Mouse (Mus musculus): ENCODE data around the gene Nova2. TPM values are rescaled to one million over a fixed set of nuclear protein-coding genes. Genes with fewer than 3 reads are reported as not detected.

Nova2 gene
- polyA plus RNA-seq, 1 experiment from 2014 or later, result 9.7 TPM

DNA sequence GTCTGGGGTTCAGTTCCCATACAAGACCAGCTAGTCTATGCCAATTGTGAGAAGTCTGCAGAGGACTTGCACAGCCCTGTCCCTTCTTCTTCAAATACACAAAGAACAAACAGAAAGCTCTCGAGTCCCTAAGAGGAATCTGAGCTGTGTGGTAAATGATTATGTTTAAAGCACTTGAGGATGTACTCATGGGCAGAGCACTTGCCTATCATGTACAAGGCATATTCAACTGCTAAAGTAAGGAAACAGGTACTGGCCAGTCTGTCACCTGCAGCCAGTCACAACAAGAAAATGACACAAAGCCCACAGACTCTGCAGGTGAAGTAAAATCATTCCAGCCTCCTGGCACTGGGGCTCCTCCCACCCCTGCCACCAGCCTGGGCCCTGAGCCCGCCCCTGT, 25.2 kb upstream of the Nova2 start:
- ATAC-seq (ENCODE audit: low read depth), result no peak
- Histone ChIP-seq H3K27me3 (no peaks in the 10 kb centered on the region), H3K4me2 (no peak overlapping the region), H3K9me3 (no peaks in the 10 kb centered on the region), H3K4me1 (replicated peaks) (peaks cover 5% of the 10 kb centered on the region), H3K27ac (replicated peaks) (no peak overlapping the region), H3K9ac (no peak overlapping the region), H3K4me3 (no peak overlapping the region), H3K36me3 (peaks cover 14% of the 10 kb centered on the region; the same call in 1 of the 2 replicates)
- WGBS, result 91% methylated on average over 2 of the region's 2 CpGs

- H3K9ac ChIP-seq, result no peak overlapping the region
- no peak overlapping the region for H3K4me3 ChIP-seq
- no peaks in the 10 kb centered on the region for H3K9me3 ChIP-seq
- H3K27me3 ChIP-seq, result no peaks in the 10 kb centered on the region
- WGBS, result 73% methylated on average over 3 of the region's 3 CpGs
- peaks cover 14% of the 10 kb centered on the region; the same call in 1 of the 2 replicates for H3K36me3 ChIP-seq
- no peak overlapping the region for H3K4me2 ChIP-seq
- no peak for ATAC-seq (ENCODE audit: low read depth)
- no peak overlapping the region for H3K27ac ChIP-seq (replicated peaks)
- H3K4me1 ChIP-seq (replicated peaks), result no peaks in the 10 kb centered on the region
Observed at GRCm38 (mm10) chr7:18902486-18902885, 23.2 kb upstream of the Nova2 start.

- Histone ChIP-seq H3K27ac (replicated peaks) (no peak overlapping the region), H3K27me3 (no peaks in the 10 kb centered on the region), H3K9ac (no peak overlapping the region), H3K4me2 (no peak overlapping the region), H3K36me3 (peaks cover 14% of the 10 kb centered on the region; the same call in 1 of the 2 replicates), H3K4me1 (replicated peaks) (peaks cover 19% of the 10 kb centered on the region), H3K9me3 (no peaks in the 10 kb centered on the region), H3K4me3 (no peak overlapping the region)
- ATAC-seq (ENCODE audit: low read depth), result no peak
- WGBS, result 81% methylated on average over 3 of the region's 3 CpGs
Observed at GRCm38 (mm10) chr7:18904971-18905370, 20.7 kb upstream of the Nova2 start.

GRCm38 (mm10) chr7:18909797-18910196, 15.9 kb upstream of the Nova2 start:
- Histone ChIP-seq H3K4me1 (replicated peaks) (peaks cover 25% of the 10 kb centered on the region), H3K36me3 (no peaks in the 10 kb centered on the region), H3K9me3 (no peaks in the 10 kb centered on the region), H3K27ac (replicated peaks) (no peak overlapping the region), H3K4me3 (peak overlapping the region; percentile 48), H3K4me2 (peak overlapping the region; percentile 75), H3K9ac (peak overlapping the region; percentile 67), H3K27me3 (no peaks in the 10 kb centered on the region)
- peak; percentile 19 for ATAC-seq (ENCODE audit: low read depth)
- 8% methylated on average over 17 of the region's 17 CpGs for WGBS

- H3K36me3 ChIP-seq, result no peaks in the 10 kb centered on the region
- under 1% methylated on average over 33 of the region's 33 CpGs for WGBS
- H3K27ac ChIP-seq (replicated peaks), result 0 out of 2 replicates have a peak within 1 kb of the TSS, but pooled peaks have one; percentile 53
- H3K9me3 ChIP-seq, result no peaks in the 10 kb centered on the region
- H3K4me3 ChIP-seq, result peak within 1 kb of the TSS; percentile 48
- no peaks in the 10 kb centered on the region for H3K27me3 ChIP-seq
- H3K4me1 ChIP-seq (replicated peaks), result peaks cover 25% of the 10 kb centered on the region
- H3K9ac ChIP-seq, result peak within 1 kb of the TSS; percentile 67
- peak within 1 kb of the TSS; percentile 75 for H3K4me2 ChIP-seq
- peak; percentile 99 for ATAC-seq (ENCODE audit: low read depth)
Observed at GRCm38 (mm10) chr7:18910241-18910831, 15.4 kb upstream of the Nova2 start, which contains the start of gene Ccdc61. TSS of gene Ccdc61 (minus strand) at chr7:18910415.

DNA sequence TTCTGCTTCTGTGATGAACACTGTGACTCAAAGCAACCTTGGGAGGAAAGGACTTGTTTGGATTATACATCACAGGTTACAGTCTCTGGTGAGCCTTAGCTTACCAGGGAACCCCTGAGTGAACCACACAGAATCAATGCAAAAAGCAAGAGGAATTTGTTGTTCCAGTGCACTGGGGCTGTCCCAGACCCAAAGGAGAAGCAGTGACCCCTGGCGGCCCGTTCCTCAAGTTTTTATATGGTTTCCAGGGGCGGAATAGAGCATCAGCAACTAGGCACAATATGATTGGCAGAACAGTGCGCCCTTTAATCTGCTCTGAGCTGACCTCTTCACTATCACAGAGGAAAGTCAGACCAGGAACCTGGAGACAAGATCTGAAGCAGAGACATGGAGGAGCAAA, 9.4 kb upstream of the Nova2 start:
- H3K36me3 ChIP-seq, result no peaks in the 10 kb centered on the region

DNA sequence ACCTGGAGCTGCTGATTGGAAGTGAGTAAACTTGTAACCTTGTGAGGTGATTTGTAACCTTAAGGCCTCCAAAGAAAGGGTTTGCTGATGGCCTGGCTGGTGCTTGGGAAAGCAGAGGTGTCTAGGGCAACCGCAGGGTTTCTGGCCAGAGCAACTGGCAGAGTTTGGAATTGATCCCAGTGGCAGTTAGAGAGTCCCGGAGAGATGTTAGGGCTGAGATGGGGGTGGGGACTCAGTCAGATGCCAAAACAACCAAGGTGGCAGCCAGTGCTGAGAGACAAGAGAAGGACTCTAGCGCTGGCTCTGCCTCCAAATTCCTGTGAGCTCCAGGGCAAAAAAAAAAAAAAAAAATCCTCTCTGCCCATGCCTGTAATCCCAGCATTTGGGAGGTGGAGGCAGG, 7.8 kb upstream of the Nova2 start:
- Histone ChIP-seq H3K27me3 (no peaks in the 10 kb centered on the region), H3K27ac (replicated peaks) (no peak overlapping the region), H3K4me1 (replicated peaks) (peaks cover 22% of the 10 kb centered on the region), H3K9ac (no peak overlapping the region), H3K4me3 (no peak overlapping the region), H3K36me3 (no peaks in the 10 kb centered on the region), H3K4me2 (no peak overlapping the region), H3K9me3 (no peaks in the 10 kb centered on the region)
- 61% methylated on average over 3 of the region's 3 CpGs for WGBS
- no peak for ATAC-seq (ENCODE audit: low read depth)

More for the DNA sequence above, 9.4 kb upstream of the Nova2 start:
- 76% methylated on average over 4 of the region's 4 CpGs for WGBS
- no peak for ATAC-seq (ENCODE audit: low read depth)
- H3K4me1 ChIP-seq (replicated peaks), result peaks cover 7% of the 10 kb centered on the region
- no peaks in the 10 kb centered on the region for H3K9me3 ChIP-seq
- H3K4me3 ChIP-seq, result no peak overlapping the region
- H3K27ac ChIP-seq (replicated peaks), result no peak overlapping the region
- H3K9ac ChIP-seq, result no peak overlapping the region
- H3K4me2 ChIP-seq, result no peak overlapping the region
- no peaks in the 10 kb centered on the region for H3K27me3 ChIP-seq

GRCm38 (mm10) chr7:18921069-18921468, 4.6 kb upstream of the Nova2 start:
- no peaks in the 10 kb centered on the region for H3K36me3 ChIP-seq
- 0 out of 2 replicates have a peak overlapping the region, but pooled peaks have one; percentile 4 for H3K9ac ChIP-seq
- H3K27me3 ChIP-seq, result no peaks in the 10 kb centered on the region
- no peak overlapping the region for H3K4me3 ChIP-seq
- under 1% methylated on average over 12 of the region's 12 CpGs for WGBS
- no peaks in the 10 kb centered on the region for H3K9me3 ChIP-seq
- peaks cover 47% of the 10 kb centered on the region for H3K4me1 ChIP-seq (replicated peaks)
- peak overlapping the region; percentile 75 for H3K27ac ChIP-seq (replicated peaks)
- no peak for ATAC-seq (ENCODE audit: low read depth)
- peak overlapping the region; percentile 39 for H3K4me2 ChIP-seq

GRCm38 (mm10) chr7:18922807-18923206, 2.9 kb upstream of the Nova2 start:
- H3K9me3 ChIP-seq, result no peaks in the 10 kb centered on the region
- peak overlapping the region; percentile 77 for H3K4me2 ChIP-seq
- no peak overlapping the region for H3K4me3 ChIP-seq
- H3K27ac ChIP-seq (replicated peaks), result peak overlapping the region; percentile 96
- ATAC-seq (ENCODE audit: low read depth), result no peak
- 12% methylated on average over 5 of the region's 5 CpGs for WGBS
- H3K9ac ChIP-seq, result peak overlapping the region; percentile 57
- H3K36me3 ChIP-seq, result no peaks in the 10 kb centered on the region
- peaks cover 59% of the 10 kb centered on the region for H3K4me1 ChIP-seq (replicated peaks)
- no peaks in the 10 kb centered on the region for H3K27me3 ChIP-seq

DNA sequence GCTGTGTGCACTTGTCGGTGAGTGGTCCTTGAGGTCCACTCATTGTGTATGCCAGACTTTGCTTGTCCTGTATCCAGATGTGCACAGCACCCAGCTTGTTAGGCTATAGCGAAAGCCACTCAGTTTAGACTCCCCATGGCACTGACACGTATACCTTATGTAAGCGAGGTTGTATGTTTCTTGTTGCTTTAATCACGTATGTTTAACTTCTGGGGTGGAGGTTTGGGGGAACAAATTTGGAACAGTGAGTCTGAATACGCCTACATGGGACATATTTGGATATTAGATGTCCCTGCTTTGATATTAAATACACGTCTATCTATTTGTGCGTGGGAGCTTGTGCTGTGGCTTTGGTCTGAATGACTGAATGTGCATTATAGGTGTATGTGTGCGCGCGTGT, 2.4 kb upstream of the Nova2 start:
- Histone ChIP-seq H3K9me3 (no peaks in the 10 kb centered on the region), H3K4me1 (replicated peaks) (peaks cover 64% of the 10 kb centered on the region), H3K36me3 (no peaks in the 10 kb centered on the region), H3K4me2 (peak overlapping the region; percentile 77), H3K27me3 (no peaks in the 10 kb centered on the region), H3K9ac (peak overlapping the region; percentile 57; the same call in 1 of the 2 replicates), H3K4me3 (0 out of 2 replicates have a peak overlapping the region, but pooled peaks have one; percentile 1), H3K27ac (replicated peaks) (peak overlapping the region; percentile 96)
- ATAC-seq (ENCODE audit: low read depth), result no peak
- WGBS, result 59% methylated on average over 11 of the region's 11 CpGs

- 19% methylated on average over 4 of the region's 4 CpGs for WGBS
- peak overlapping the region; percentile 96 for H3K27ac ChIP-seq (replicated peaks)
- peak overlapping the region; percentile 57 for H3K9ac ChIP-seq
- H3K36me3 ChIP-seq, result no peaks in the 10 kb centered on the region
- peaks cover 68% of the 10 kb centered on the region for H3K4me1 ChIP-seq (replicated peaks)
- H3K4me3 ChIP-seq, result 0 out of 2 replicates have a peak overlapping the region, but pooled peaks have one; percentile 1
- H3K4me2 ChIP-seq, result peak overlapping the region; percentile 77
- H3K9me3 ChIP-seq, result no peaks in the 10 kb centered on the region
- ATAC-seq (ENCODE audit: low read depth), result no peak
- no peaks in the 10 kb centered on the region for H3K27me3 ChIP-seq
Observed at GRCm38 (mm10) chr7:18923711-18924191, 1.9 kb upstream of the Nova2 start.

- WGBS, result 4% methylated on average over 8 of the region's 8 CpGs
- H3K4me1 ChIP-seq (replicated peaks), result peaks cover 74% of the 10 kb centered on the region
- no peak for ATAC-seq (ENCODE audit: low read depth)
- peak overlapping the region; percentile 57; the same call in 1 of the 2 replicates for H3K9ac ChIP-seq
- H3K36me3 ChIP-seq, result no peaks in the 10 kb centered on the region
- no peaks in the 10 kb centered on the region for H3K27me3 ChIP-seq
- H3K9me3 ChIP-seq, result no peaks in the 10 kb centered on the region
- H3K27ac ChIP-seq (replicated peaks), result peak overlapping the region; percentile 96
- H3K4me2 ChIP-seq, result peak overlapping the region; percentile 77
- H3K4me3 ChIP-seq, result no peak overlapping the region
Observed at GRCm38 (mm10) chr7:18924321-18924720, 1.4 kb upstream of the Nova2 start.
